Mouse (Mus musculus): Measurements from ENCODE around the gene Gucy2d. TPM values are rescaled to one million over a fixed set of nuclear protein-coding genes. Genes with fewer than 3 reads are reported as not detected.

Gucy2d gene
- polyA plus RNA-seq, 1 experiment from 2014 or later, result not detected

DNA sequence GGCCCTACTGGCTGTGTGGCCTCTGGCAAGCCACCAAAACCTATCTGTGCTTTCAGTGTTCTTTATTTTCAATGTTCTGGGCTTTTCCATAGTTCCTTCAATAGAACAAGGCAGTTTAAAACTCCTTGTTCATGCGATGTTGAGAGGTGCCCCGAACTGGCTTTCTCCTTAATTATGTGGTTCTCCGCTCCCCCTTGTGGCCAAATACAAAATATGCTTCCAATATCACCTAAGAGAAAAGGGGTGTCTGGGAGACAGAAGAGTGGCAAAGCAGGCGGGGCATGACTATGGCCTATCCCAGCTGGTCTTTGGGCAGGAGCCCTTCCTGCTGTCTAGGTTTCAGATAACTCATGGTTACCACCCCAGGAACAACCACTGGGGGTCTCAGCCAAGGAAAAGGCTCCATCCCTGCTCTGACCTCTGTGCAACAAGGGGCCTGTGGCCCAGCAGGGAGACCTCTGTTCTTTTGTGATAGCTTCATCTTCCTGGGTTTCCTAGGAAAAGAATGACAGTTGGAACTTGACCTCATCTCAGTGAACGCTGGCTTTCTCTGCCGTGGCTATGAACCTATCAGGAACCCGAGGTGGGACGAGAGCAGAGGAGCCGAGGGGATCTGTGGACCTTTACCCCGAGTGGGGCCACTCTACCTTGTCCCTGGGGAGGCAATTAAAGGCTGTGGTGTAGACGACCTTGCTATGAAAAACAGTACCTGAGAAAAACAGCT is 7.5 kb downstream of the Gucy2d start:
- no peaks in the 10 kb centered on the region for H3K4me1 ChIP-seq
- ATAC-seq (ENCODE audit: insufficient number of reproducible peaks, insufficient read depth, low FRiP score, low TSS enrichment, low read depth), result no peak
- WGBS, result 66% methylated on average over 11 of the region's 11 CpGs
- no peaks in the 10 kb centered on the region for H3K36me3 ChIP-seq
- no peak overlapping the region for H3K9ac ChIP-seq
- H3K4me3 ChIP-seq, result no peak overlapping the region
- no peaks in the 10 kb centered on the region for H3K9me3 ChIP-seq
- H3K4me2 ChIP-seq, result no peak overlapping the region
- no peaks in the 10 kb centered on the region for H3K27me3 ChIP-seq
- H3K27ac ChIP-seq, result no peak overlapping the region

DNA sequence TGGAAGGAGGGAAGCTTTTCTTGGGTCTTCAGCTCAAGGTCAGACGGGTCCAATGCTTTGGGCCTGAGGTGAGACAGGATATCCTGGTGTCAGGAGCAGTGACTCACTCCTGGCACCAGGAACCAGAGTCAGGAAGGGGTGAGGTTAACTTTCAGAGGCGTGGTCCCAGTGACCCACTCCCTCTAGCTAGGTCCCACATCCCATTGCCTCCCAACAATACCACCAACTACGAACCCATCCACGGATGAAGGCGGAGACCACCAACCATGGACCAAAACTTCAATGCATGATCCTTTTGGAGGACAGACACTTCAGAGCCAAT is 8.1 kb downstream of the Gucy2d start:
- 93% methylated on average over 5 of the region's 5 CpGs for WGBS
- Histone ChIP-seq H3K36me3 (no peaks in the 10 kb centered on the region), H3K9me3 (no peaks in the 10 kb centered on the region), H3K4me2 (no peak overlapping the region), H3K27me3 (no peaks in the 10 kb centered on the region), H3K27ac (no peak overlapping the region), H3K4me3 (no peak overlapping the region), H3K9ac (no peak overlapping the region), H3K4me1 (no peaks in the 10 kb centered on the region)
- ATAC-seq (ENCODE audit: insufficient number of reproducible peaks, insufficient read depth, low FRiP score, low TSS enrichment, low read depth), result no peak

DNA sequence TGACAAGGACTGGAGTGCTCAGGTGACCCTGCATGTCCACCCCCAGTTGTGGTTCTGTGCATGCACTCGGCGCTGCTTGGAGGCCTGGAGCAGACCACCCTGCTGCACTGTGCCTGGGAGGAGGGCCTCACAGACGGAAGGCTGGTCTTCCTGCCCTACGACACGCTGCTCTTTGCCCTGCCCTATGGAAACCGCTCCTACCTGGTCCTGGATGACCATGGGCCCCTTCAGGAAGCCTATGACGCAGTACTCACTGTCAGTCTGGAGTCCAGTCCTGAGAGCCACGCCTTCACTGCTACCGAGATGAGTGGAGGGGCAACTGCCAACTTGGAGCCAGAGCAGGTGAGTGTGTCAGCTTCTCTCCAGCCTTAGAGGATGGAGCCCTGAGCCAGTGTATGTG is 9.5 kb downstream of the Gucy2d start:
- whole genome bisulfite sequencing, result 77% methylated on average over 9 of the region's 9 CpGs
- no peaks in the 10 kb centered on the region for H3K9me3 ChIP-seq
- H3K4me1 ChIP-seq, result peaks cover 7% of the 10 kb centered on the region
- ATAC-seq (ENCODE audit: insufficient number of reproducible peaks, insufficient read depth, low FRiP score, low TSS enrichment, low read depth), result no peak
- no peak overlapping the region for H3K9ac ChIP-seq
- H3K4me3 ChIP-seq, result no peak overlapping the region
- no peaks in the 10 kb centered on the region for H3K27me3 ChIP-seq
- H3K36me3 ChIP-seq, result no peaks in the 10 kb centered on the region
- H3K4me2 ChIP-seq, result no peak overlapping the region
- H3K27ac ChIP-seq, result no peak overlapping the region

DNA sequence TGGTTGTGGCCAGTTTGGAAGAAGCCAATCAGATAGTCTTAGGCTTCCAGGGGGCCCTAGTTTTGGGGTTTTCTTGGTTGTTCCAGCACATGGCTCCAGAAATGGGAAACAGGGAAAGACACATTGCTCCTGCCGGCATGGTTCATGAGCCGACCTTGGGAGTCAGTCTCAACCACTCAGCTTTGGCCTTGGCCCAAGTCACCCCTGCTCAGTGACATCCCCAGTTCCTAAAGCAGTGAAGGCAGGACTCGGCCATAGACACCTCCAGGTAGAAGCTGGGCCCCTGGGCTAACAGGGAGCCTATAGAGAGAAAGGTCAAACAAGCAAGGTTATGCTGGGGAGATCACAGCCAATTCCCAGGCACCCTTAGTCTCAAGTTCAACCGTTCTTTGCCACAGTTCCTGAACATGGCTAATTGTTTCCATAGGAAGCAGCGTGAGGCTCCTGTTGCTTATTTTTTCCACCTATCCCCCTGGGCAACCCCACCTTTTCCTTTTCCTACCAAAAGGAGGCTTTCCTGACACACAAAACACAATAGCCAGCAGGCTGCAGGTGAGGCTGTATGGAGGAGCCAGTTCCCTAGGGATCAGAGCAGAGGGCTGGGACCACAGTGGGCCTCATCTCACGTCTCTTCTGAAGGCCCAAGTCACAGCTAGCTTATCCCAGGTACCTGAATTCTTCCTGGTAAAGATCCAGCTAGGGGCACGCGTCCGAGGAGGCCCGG is 14.3 kb downstream of the Gucy2d start:
- no peaks in the 10 kb centered on the region for H3K36me3 ChIP-seq
- peaks cover 15% of the 10 kb centered on the region for H3K4me1 ChIP-seq
- H3K9ac ChIP-seq, result no peak overlapping the region
- 53% methylated on average over 10 of the region's 10 CpGs for WGBS
- H3K4me2 ChIP-seq, result no peak overlapping the region
- H3K4me3 ChIP-seq, result no peak overlapping the region
- no peak for ATAC-seq (ENCODE audit: insufficient number of reproducible peaks, insufficient read depth, low FRiP score, low TSS enrichment, low read depth)
- no peaks in the 10 kb centered on the region for H3K27me3 ChIP-seq
- no peak overlapping the region for H3K27ac ChIP-seq
- no peaks in the 10 kb centered on the region for H3K9me3 ChIP-seq

DNA sequence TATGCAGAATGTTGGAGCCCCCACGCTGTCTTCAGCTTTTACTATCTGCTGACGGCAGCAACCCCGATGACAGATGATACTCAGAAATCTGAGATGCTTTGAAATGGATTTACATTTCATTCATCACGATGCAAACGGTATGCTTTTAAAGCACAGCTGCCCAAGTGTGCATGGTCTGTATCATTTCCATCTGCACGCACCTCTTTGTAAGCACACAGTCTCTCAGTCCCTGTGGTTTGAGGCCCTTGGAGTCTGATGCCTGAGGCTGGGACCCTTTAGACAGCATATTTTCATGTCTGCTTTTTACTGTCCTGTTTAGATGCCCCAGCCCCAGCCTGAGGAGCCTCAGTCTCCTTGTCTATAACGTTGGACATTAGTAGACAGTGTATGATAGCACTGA is 20.1 kb downstream of the Gucy2d start:
- 0 out of 2 replicates have a peak overlapping the region, but pooled peaks have one; percentile 16 for H3K9ac ChIP-seq
- ATAC-seq (ENCODE audit: insufficient number of reproducible peaks, insufficient read depth, low FRiP score, low TSS enrichment, low read depth), result no peak

DNA sequence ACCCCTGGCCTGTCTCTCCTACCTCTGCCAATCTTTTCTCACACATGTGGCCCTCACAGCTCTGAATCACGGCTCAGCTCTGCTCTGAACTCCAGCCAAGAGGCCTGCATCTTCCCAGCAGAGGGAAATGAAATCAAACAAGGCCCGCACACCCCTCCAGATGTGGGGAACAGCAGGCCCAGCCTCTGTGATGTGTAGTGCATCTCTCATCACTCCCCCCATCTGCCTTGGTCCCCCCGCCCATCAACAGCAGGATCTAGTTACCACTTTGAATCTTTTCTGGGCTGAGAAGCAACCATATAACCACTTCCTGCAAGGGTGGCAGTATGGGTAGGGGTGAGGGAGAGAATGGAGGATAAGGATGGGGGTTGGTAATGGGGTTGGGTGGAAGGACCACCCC is 28.9 kb downstream of the Gucy2d start:
- Histone ChIP-seq H3K9ac (0 out of 2 replicates have a peak overlapping the region, but pooled peaks have one; percentile 32), H3K36me3 (no peaks in the 10 kb centered on the region), H3K4me2 (no peak overlapping the region), H3K4me3 (no peak overlapping the region), H3K4me1 (peaks cover 22% of the 10 kb centered on the region), H3K27me3 (no peaks in the 10 kb centered on the region), H3K27ac (peak overlapping the region; percentile 80), H3K9me3 (no peaks in the 10 kb centered on the region; the same call in 1 of the 2 replicates)
- WGBS, result 33% methylated on average over 3 of the region's 3 CpGs
- peak; percentile 52 for ATAC-seq (ENCODE audit: insufficient number of reproducible peaks, insufficient read depth, low FRiP score, low TSS enrichment, low read depth)

More for the DNA sequence above, 20.1 kb downstream of the Gucy2d start:
- 15% methylated on average over 7 of the region's 7 CpGs for WGBS
- Histone ChIP-seq H3K27me3 (no peaks in the 10 kb centered on the region), H3K9me3 (no peaks in the 10 kb centered on the region), H3K36me3 (no peaks in the 10 kb centered on the region), H3K27ac (peak overlapping the region; percentile 4; the same call in 1 of the 2 replicates), H3K4me1 (peaks cover 16% of the 10 kb centered on the region), H3K4me2 (no peak overlapping the region), H3K4me3 (no peak overlapping the region)

DNA sequence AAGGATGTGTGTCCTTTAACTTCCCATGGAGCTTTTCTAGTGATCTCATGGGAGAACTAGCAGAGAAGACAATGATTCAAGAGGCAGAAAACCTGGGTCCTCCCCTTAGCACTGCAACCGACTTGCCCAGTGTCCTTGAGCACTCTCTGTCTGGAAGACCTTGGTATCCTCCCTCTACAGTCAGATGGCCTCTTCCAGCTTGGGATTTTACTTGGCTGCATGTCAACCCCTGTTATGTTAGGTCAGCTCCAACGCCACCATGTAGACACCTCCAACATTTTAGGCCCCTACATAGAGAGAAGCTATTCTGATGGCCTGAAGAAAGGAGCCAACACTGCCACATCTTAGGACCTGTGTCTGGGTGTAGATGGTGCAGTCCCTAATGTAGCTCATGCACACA is 32.3 kb downstream of the Gucy2d start:
- 90% methylated on average over 2 of the region's 2 CpGs for WGBS
- no peak for ATAC-seq (ENCODE audit: insufficient number of reproducible peaks, insufficient read depth, low FRiP score, low TSS enrichment, low read depth)

DNA sequence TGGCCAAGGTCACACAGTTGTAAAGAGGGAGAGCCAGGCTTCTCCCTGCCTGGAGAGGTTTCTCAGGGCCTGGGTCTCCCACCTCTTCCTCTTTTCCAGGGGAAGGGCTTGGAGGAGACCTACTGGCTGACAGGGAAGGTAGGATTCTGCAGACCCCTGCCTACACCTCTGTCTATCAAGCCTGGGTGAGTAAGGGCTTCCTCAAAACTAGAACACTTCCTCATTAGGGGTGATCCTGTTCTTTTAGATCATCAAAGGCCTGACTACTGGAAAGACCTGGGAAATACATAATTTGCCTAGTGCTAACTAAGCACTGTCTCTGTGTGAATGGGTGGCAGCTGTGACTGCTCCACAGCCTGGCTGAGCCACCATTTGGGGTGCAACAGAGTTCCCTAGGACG is 34.3 kb downstream of the Gucy2d start:
- no peak for ATAC-seq (ENCODE audit: insufficient number of reproducible peaks, insufficient read depth, low FRiP score, low TSS enrichment, low read depth)
- WGBS, result 73% methylated on average over 1 of the region's 1 CpGs
- no peak overlapping the region for H3K27ac ChIP-seq

More for the DNA sequence above, 32.3 kb downstream of the Gucy2d start:
- Histone ChIP-seq H3K27me3 (no peaks in the 10 kb centered on the region), H3K27ac (no peak overlapping the region), H3K9me3 (no peaks in the 10 kb centered on the region; the same call in 1 of the 2 replicates), H3K9ac (no peak overlapping the region), H3K4me3 (no peak overlapping the region), H3K4me1 (peaks cover 25% of the 10 kb centered on the region), H3K4me2 (no peak overlapping the region), H3K36me3 (no peaks in the 10 kb centered on the region)

DNA sequence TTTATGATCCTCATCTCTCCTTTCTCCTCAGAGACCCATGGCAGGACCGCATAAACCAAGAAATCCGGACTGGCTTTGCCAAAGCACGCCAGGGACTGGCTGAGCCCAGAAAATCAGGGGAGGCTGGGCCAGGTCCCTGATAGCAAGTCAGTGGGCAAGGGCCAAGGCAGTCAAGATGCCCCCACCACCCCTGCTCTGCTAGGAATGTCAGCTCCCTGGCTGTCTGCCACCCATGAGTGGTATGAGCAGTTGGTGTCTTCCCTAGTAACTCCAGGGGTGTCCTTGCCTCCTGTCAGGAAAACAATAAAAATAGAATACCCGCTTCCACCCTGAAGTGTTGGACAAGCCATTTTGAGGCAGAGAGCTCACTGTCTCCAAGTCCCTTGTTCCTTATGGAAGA is 36.9 kb downstream of the Gucy2d start:
- Histone ChIP-seq H3K4me2 (no peak overlapping the region), H3K4me3 (no peak overlapping the region), H3K9ac (no peak overlapping the region), H3K27me3 (peaks cover 6% of the 10 kb centered on the region; the same call in 1 of the 2 replicates), H3K27ac (no peak overlapping the region), H3K36me3 (no peaks in the 10 kb centered on the region), H3K9me3 (no peaks in the 10 kb centered on the region; the same call in 1 of the 2 replicates), H3K4me1 (peaks cover 11% of the 10 kb centered on the region)
- no peak for ATAC-seq (ENCODE audit: insufficient number of reproducible peaks, insufficient read depth, low FRiP score, low TSS enrichment, low read depth)
- WGBS, result 90% methylated on average over 4 of the region's 4 CpGs

More for the DNA sequence above, 34.3 kb downstream of the Gucy2d start:
- Histone ChIP-seq H3K9me3 (no peaks in the 10 kb centered on the region; the same call in 1 of the 2 replicates), H3K27me3 (no peaks in the 10 kb centered on the region), H3K4me3 (no peak overlapping the region), H3K9ac (no peak overlapping the region), H3K36me3 (no peaks in the 10 kb centered on the region), H3K4me1 (peaks cover 11% of the 10 kb centered on the region), H3K4me2 (no peak overlapping the region)

DNA sequence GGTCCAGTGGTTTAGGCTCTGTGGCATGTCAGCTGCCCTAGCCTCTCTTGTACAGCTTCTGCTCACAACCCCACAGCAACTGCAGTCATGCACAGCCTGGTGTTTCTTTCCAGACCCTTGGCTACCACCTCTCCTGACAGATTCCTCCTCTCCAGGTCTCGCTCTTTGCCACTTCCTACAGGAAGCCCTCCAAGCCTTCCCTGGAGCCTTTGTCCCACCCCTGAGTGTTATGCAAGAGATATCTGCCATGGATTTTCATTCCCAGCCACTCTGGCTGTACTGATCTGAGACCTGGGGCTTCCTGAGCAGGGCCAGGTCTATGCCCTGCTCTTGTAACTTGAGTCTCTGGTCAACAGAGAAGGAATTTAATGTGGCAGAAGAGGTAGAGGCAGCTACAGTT is 40.3 kb downstream of the Gucy2d start:
- H3K4me3 ChIP-seq, result no peak overlapping the region
- WGBS, result 97% methylated on average over 1 of the region's 1 CpGs
- H3K9ac ChIP-seq, result no peak overlapping the region
- no peaks in the 10 kb centered on the region for H3K9me3 ChIP-seq
- peaks cover 28% of the 10 kb centered on the region for H3K4me1 ChIP-seq
- no peaks in the 10 kb centered on the region for H3K36me3 ChIP-seq
- no peak overlapping the region for H3K4me2 ChIP-seq
- no peak overlapping the region for H3K27ac ChIP-seq
- H3K27me3 ChIP-seq, result peaks cover 6% of the 10 kb centered on the region; the same call in 1 of the 2 replicates
- no peak for ATAC-seq (ENCODE audit: insufficient number of reproducible peaks, insufficient read depth, low FRiP score, low TSS enrichment, low read depth)

DNA sequence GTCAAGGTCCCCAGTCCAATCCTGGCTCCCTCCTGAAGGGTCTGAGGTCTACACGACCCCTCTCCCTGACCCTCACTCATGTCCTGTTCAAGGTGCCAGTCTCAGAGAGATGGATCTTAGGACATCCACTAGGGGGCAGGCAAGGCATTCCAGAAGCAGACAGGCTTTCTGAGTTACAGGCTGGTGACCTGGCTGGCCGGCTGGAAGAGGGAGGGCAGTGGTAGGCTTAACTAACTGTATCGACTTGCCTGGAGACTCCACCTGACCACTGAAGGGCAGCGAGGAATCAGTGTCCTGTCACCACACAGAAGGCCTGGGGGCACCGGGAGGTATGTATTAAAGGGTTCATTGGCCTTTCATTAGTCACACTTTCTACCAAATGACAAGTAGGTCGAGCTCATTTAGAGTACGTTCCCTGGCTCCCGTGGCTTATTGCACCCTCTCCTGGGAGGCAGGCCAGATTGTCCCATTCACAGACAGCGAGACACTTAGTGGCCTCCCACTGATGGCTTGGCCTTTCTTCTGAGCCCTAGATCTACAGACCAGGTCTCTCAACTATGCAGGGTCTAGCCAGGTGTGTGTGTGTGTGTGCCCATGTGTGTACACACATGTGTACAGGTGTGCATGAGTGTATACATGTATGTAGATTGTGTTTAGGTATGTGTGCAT is 41.0 kb downstream of the Gucy2d start:
- 17% methylated on average over 9 of the region's 9 CpGs for WGBS
- peaks cover 6% of the 10 kb centered on the region; the same call in 1 of the 2 replicates for H3K27me3 ChIP-seq
- H3K4me2 ChIP-seq, result no peak overlapping the region
- H3K27ac ChIP-seq, result 0 out of 2 replicates have a peak overlapping the region, but pooled peaks have one; percentile 8
- peaks cover 33% of the 10 kb centered on the region for H3K4me1 ChIP-seq
- no peaks in the 10 kb centered on the region for H3K9me3 ChIP-seq
- ATAC-seq (ENCODE audit: insufficient number of reproducible peaks, insufficient read depth, low FRiP score, low TSS enrichment, low read depth), result no peak
- no peak overlapping the region for H3K9ac ChIP-seq
- no peaks in the 10 kb centered on the region for H3K36me3 ChIP-seq
- H3K4me3 ChIP-seq, result no peak overlapping the region

All from embryonic facial prominence, embryonic 13.5 days (tissue).